Mouse (Mus musculus) thymus, postnatal 0 days (tissue): Measurements from ENCODE around the gene Rnf8. TPM values are rescaled to one million over a fixed set of nuclear protein-coding genes. Genes with fewer than 3 reads are reported as not detected.
"Not testable (repeated sequence)": the region's sequence is repeated elsewhere in the genome, so short reads cannot be mapped to it uniquely, and the experiment has no call there.

Source experiments
- DNase-seq: peaks from one replicate; pipeline ENCODE4 v3.0.0-alpha.2; 2015; ENCODE audit warnings: low spot score
- polyA plus RNA-seq: library from polyadenylated mRNA; unstranded; fragments of >200 nt; fragmentation: Nextera tagmentation; extraction: Ambion mirVana; gene quantifications from 2 replicates; pipeline ENCODE4 v1.2.1, GENCODE M21; 2015

Rnf8 gene
- polyA plus RNA-seq, result 57.4 and 61.8 TPM in 2 replicates

- peak; percentile 97 for DNase-seq
These were observed at the start of gene Rnf8, which contains the start of gene Gm28043 for GRCm38 (mm10) chr17:29614115-29615023. Rnf8 (plus strand) TSS chr17:29614790. Gm28043 (plus strand) TSS chr17:29614876.

- DNase-seq, result peak; percentile 23
These were observed 49.1 kb upstream of the Rnf8 start for GRCm38 (mm10) chr17:29565521-29565920.

- DNase-seq, result no peak
These were observed 46.2 kb upstream of the Rnf8 start for GRCm38 (mm10) chr17:29568435-29568834.

- DNase-seq, result no peak
These were observed 44.8 kb upstream of the Rnf8 start for GRCm38 (mm10) chr17:29569831-29570230.

- no peak for DNase-seq
These were observed 34.9 kb upstream of the Rnf8 start for GRCm38 (mm10) chr17:29579579-29580126.

- DNase-seq, result no peak
These were observed 31.0 kb upstream of the Rnf8 start for GRCm38 (mm10) chr17:29583569-29583968.

- DNase-seq, result peak; percentile 64
These were observed 30.3 kb upstream of the Rnf8 start for GRCm38 (mm10) chr17:29584306-29584705.

GRCm38 (mm10) chr17:29584737-29585136, 29.9 kb upstream of the Rnf8 start:
- no peak for DNase-seq

GRCm38 (mm10) chr17:29585446-29585845, 29.1 kb upstream of the Rnf8 start:
- DNase-seq, result peak; percentile 44

GRCm38 (mm10) chr17:29586921-29587320, 27.7 kb upstream of the Rnf8 start:
- no peak for DNase-seq

- DNase-seq, result no peak
These were observed 25.2 kb upstream of the Rnf8 start for GRCm38 (mm10) chr17:29589221-29589898.

- DNase-seq, result no peak
These were observed 18.5 kb upstream of the Rnf8 start for GRCm38 (mm10) chr17:29595891-29596770.

GRCm38 (mm10) chr17:29596771-29597132, 17.8 kb upstream of the Rnf8 start:
- DNase-seq, result no peak

GRCm38 (mm10) chr17:29599051-29599450, 15.5 kb upstream of the Rnf8 start:
- DNase-seq, result no peak

- DNase-seq, result no peak
These were observed 15.1 kb upstream of the Rnf8 start for GRCm38 (mm10) chr17:29599537-29599936.

- no peak for DNase-seq
These were observed 13.2 kb upstream of the Rnf8 start for GRCm38 (mm10) chr17:29601391-29601790.

- peak; percentile 58 for DNase-seq
These were observed 11.3 kb upstream of the Rnf8 start for GRCm38 (mm10) chr17:29603283-29603682.

- DNase-seq, result not testable (repeated sequence)
These were observed 1.1 kb upstream of the Rnf8 start for GRCm38 (mm10) chr17:29613453-29613852.

- no peak for DNase-seq
These were observed 498 bp downstream of the Rnf8 start for GRCm38 (mm10) chr17:29615024-29615551.

GRCm38 (mm10) chr17:29615616-29616015, 1.0 kb downstream of the Rnf8 start:
- no peak for DNase-seq

GRCm38 (mm10) chr17:29619231-29619630, 4.6 kb downstream of the Rnf8 start:
- DNase-seq, result no peak
